Mouse (Mus musculus) CH12F3 (cell line): ENCODE results near the gene Gm6034.
"Not testable (repeated sequence)": the region's sequence is repeated elsewhere in the genome, so short reads cannot be mapped to it uniquely, and the experiment has no call there.

Experiments used
- in situ Hi-C: fragments of 300-500 bp; cut with MboI; formaldehyde crosslinking; loops from 2 replicates; pipeline ENCODE4 v1.14.3; 2020; ENCODE audit warnings: low sequenced_read_pairs

The Gm6034 gene

DNA sequence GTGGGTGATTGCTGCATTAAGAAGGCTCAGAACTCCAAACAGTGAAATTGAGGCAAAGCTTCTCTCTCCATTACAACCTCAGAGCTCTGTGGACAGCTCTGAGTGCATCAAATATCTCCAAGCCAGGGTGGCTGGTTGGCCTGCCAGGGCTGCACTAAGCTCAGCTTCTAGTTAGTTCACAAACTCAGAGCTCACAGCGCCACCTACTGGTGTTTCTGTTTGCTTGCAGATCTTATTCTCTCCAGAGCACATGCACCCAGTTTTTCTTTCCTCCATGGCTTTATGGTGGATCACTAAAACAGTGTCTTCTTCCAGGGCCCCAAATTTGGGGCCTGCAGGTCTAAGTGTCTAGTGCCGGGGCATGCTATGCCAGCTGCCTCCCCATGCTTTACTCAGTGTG lies 18.1 kb downstream of the Gm6034 start:
- in situ Hi-C loops: loop anchor here (10.0 kb wide), 1 partner anchor 74 kb away; no protein-coding TSS in a partner anchor

DNA sequence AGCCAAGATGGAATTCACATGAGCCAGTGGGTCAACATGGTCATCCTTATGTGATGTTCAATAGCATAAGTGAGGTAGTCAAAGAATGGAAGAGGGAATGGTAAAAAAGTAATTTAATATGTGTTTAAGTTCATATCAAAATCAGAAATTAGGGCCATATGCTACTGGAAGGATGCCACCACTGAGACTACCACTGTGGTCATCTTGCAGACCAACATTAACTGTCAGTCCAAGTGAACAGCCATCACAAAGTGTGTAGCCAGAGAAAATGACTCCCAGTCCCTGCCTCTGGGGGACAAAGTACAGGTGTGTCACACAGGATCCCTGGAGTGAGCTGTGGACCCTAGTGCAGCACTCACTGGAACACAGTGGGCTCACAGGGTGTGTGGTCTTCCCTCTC lies 39.1 kb downstream of the Gm6034 start:
- in situ Hi-C loops: loop anchor here (25.0 kb wide), 1 partner anchor 720 kb away; no protein-coding TSS in a partner anchor

DNA sequence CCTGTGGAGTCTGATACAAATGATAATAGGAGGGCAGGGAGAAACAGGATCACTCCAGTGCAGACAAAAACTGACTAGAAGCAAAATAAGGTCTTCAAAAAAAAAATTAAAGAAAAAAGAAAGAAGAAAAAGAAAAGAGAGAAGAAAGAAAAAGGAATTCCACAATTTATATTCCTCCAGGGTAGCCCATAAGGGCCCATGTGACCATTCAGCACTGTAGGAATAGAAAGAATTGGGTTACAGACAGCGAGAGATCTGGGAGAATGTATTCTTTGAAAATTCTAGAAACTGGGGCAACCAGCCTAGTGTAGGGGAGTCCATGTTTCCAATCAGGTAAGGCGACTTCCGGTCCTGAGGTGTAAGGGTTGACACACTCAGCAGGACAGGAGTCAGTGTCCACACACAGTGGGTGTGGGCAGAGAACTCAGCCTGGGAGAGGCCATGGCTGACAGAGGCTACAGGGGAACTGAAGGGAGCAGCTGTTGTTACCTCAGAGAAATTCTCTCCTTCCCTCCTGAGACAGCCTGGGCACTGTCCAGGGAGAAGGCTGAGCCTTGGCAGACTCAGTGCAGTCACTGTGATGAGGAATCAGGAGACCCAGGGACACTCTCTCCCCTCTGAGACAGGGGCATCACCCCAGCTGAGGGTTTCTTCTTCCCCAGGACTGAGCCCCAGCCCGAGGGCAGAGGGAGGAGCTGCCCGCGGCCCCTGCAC lies 39.9 kb downstream of the Gm6034 start:
- in situ Hi-C loops: loop anchor here (25.0 kb wide), 1 partner anchor 720 kb away; no protein-coding TSS in a partner anchor

DNA sequence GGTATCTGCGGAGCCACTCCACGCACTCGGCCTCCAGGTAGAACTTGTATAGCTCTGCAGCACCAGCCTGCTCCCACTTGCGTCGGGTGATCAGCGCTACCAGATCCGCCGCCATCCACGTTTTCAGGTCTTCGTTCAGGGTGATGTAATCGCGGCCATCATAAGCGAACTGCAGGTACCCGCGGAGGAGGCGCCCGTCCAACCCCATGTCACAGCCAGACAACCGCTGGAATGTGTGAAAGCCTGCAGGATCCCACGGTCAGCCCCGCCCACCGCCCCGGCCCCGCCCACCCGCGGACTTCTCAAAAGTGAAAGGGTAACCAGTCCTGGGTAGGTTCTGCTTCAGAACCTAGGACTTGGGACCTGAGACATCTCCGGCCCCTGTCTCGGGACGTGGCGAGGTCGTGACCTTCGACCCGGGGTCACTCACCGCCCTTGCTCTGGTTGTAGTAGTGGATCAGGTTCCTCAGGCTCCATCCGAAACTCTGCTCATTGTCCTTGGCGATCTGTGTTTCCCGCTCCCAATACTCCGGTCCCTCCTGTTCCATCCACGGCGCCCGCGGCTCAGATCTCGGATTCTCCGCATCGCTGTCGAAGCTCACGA lies 40.6 kb downstream of the Gm6034 start:
- in situ Hi-C loops: loop anchor here (25.0 kb wide), 1 partner anchor 721 kb away; no protein-coding TSS in a partner anchor

DNA sequence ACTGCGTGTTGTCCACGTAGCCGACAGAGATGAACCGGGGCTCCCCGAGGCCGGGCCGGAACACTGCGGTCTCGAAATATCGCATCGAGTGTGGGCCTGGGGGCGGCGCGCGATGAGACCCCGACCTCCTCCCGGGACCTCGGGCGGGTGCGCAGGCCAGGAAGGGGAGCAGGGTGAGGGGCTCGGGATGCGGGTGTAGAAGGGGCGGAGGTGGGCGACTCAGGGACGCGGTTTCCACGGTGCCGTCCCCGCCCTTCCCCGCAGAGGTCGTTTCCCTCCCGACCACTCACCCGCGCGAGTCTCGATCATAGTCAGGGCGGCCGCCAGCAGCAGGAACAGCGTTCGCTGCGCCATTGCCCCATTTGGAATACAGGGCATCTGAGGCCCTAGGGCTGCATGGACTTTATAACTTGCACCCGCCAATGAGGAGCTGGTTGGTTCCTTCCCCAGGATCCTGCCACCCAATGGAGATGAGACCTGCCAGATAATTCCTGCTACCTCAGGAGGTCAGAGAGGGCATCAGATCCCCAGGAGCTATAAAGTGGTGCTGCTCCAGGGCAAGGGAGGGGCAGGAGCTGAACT lies 41.2 kb downstream of the Gm6034 start:
- in situ Hi-C loops: loop anchor here (25.0 kb wide), 1 partner anchor 722 kb away; no protein-coding TSS in a partner anchor

DNA sequence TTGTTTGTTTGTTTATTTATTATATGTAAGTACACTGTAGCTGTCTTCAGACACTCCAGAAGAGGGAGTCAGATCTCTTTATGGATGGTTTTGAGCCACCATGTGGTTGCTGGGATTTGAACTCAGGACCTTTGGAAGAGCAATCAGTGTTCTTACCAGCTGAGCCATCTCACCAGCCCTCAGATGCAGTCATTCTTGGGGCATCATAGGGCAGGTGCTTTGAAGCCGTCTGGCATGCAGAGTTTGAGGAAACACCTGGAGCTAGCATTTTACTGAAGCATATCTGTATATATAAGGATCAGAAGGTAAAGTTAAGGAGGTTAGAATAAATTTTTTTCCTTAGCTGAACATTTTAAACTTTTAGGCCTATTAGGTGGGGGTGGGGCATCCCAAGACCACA lies 43.2 kb downstream of the Gm6034 start:
- in situ Hi-C loops: loop anchor here (25.0 kb wide), 1 partner anchor 724 kb away; no protein-coding TSS in a partner anchor

DNA sequence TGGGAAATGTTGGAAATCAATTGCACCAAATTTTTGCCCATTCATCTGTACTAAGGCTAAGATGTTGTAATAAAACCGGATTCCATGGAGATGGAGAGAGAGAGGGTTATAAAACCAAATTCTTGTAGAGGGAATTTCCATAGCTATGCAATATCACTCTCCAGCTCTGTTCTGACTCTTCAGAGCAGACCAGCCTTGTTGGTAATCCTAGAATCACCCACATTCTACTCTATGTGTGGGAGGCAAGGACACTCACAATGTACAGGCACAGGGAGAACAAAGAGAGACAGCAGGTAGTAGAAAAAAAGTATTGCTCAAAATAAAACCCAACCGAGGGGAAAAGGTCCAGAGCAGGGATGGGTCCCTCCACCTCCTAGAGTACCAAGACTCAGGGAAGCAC lies 49.2 kb downstream of the Gm6034 start:
- in situ Hi-C loops: loop anchor here (10.0 to 25.0 kb wide), 2 partner anchors 63 to 730 kb away; no protein-coding TSS in a partner anchor

DNA sequence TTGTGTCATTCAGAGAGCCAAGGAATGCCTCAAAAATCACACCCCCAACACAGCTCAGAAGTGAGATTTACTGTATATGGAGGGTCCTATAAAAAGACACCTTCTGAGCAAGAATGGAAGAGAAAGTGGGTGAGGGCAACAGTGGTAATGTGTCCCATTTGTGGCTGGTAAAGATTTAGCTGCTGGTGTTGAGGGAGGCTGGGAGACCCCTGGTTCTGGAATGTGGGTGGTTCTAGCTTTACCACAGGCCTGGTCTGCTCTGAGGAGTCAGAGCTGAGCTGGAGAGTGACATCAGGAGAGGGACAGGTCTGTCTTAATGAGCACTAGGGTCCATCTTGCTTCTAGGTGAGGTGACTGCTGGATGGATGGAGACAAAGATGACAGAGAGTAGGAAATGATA lies 49.8 kb downstream of the Gm6034 start:
- in situ Hi-C loops: loop anchor here (10.0 to 25.0 kb wide), 2 partner anchors 62 to 730 kb away; no protein-coding TSS in a partner anchor

DNA sequence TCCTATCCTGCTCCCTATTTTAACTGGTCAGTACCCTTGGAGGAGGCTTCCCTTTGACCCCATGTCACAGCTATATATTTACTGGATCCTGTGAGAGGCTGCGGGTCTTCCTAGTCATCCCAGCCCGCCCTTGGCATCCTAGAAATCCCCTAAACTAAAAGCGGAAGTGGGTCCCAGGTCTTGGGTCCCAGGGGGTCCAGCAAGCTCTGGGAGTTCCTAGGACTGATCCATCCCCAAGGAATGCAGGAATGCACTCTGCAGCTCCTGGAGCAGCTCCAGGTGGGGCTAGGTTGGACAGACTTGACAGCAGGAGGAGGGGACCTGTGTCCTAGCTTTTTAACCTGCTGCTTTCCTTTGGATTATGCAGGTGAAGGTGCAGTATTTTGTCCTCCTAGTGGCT lies 51.2 kb downstream of the Gm6034 start:
- in situ Hi-C loops: loop anchor here (10.0 to 25.0 kb wide), 2 partner anchors 61 to 732 kb away; no protein-coding TSS in a partner anchor

DNA sequence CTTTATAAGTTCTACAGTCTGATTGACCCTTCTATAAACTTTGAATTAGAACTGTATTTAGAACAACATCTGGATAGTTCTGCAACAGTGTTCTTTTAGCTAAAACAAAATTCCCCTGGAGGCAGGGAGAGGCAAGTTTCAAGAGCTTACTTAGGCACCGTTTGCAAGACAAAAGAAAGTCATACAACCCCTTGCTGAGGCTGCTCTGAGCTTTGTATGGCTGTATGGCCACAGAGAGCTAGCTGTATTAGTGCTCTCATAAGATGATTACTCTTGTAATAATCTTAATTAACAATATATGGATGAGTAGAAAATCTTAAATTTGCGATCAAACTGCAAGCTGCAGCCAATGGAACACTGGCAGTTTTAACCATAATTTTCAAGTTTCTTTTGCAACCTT lies 56.8 kb downstream of the Gm6034 start:
- in situ Hi-C loops: loop anchor here (10.0 to 25.0 kb wide), 2 partner anchors 55 to 737 kb away; no protein-coding TSS in a partner anchor

DNA sequence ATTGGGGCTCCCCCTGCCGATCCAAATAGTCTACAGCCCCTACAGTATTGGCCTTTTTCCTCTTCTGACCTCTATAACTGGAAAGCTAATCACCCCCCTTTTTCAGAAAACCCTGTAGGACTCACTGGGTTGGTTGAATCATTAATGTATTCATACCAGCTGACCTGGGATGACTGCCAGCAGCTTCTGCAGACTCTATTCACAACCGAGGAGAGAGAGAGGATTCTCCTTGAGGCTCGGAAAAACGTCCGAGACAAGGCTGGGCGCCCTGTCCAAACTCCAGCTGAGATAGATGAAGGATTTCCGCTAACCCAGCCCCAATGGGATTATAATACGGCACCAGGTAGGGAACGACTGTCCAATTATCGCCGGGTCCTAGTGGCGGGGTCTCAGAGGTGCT lies 59.3 kb downstream of the Gm6034 start:
- in situ Hi-C loops: not testable (repeated sequence)
